Comparison of ENCODE assay signal across 8 mouse cellular contexts in genomic region chr12:113151661-113152271, GRCm38 (mm10). TPM values are rescaled to one million over a fixed set of nuclear protein-coding genes. Genes with fewer than 3 reads are reported as not detected.
DNase-seq lines count a peak whose midpoint lies in the region; ATAC-seq and TF ChIP-seq lines count a peak whose summit lies in the region.

No protein-coding gene starts in this region.

- H3K9me3 ChIP-seq in ES-Bruce4 (replicated peaks; ENCODE audit: control insufficient read depth, insufficient read depth, low read length, poor library complexity, severe bottlenecking), result no peaks in the 10 kb centered on the region
- no peaks in the 10 kb centered on the region for H3K9me3 ChIP-seq in lung, postnatal 0 days (ENCODE audit: low read length)

- intact Hi-C loops in heart, adult 2 months (cut with DNase I), result loop anchor here (5.0 kb wide), 1 partner anchor 324 kb away; the partner anchor contains the start of gene Cdca4

- no peaks in the 10 kb centered on the region for H3K36me3 ChIP-seq in ES-Bruce4 (ENCODE audit: control insufficient read depth, insufficient read depth, low read length, poor library complexity, severe bottlenecking)
- H3K36me3 ChIP-seq in heart, adult 2 months (ENCODE audit: control insufficient read depth, insufficient read depth, low read length), result no peaks in the 10 kb centered on the region; the same call in 1 of the 2 replicates
- no peaks in the 10 kb centered on the region for H3K36me3 ChIP-seq in kidney, adult 2 months (ENCODE audit: control insufficient read depth, insufficient read depth, low read length)
- H3K36me3 ChIP-seq in lung, postnatal 0 days (ENCODE audit: insufficient read depth, low read length), result no peaks in the 10 kb centered on the region
- H3K36me3 ChIP-seq in spleen, adult 2 months (ENCODE audit: control insufficient read depth, insufficient read depth, low read length), result peaks cover 2% of the 10 kb centered on the region; the same call in 1 of the 2 replicates

- no peak overlapping the region for H3K27ac ChIP-seq in ES-Bruce4 (ENCODE audit: insufficient read depth, low read length)
- no peak overlapping the region for H3K27ac ChIP-seq in cortical plate, adult 2 months (ENCODE audit: insufficient read depth, low read length)
- peak overlapping the region; percentile 79 for H3K27ac ChIP-seq in heart, adult 2 months
- H3K27ac ChIP-seq in kidney, adult 2 months (ENCODE audit: insufficient read depth, low read depth, low read length), result no peak overlapping the region
- peak overlapping the region; percentile 26; the same call in 1 of the 2 replicates for H3K27ac ChIP-seq in lung, postnatal 0 days (ENCODE audit: low read length)
- H3K27ac ChIP-seq in spleen, adult 2 months (ENCODE audit: insufficient read depth, low read length), result peak overlapping the region; percentile 66

- TF ChIP-seq POLR2A in ES-Bruce4 (IDR thresholded peaks at IDR 0.05; ENCODE audit: insufficient read depth, low read length), result peak; percentile 31
- no peak for TF ChIP-seq POLR2A in cortical plate, adult 2 months (IDR thresholded peaks at IDR 0.05; ENCODE audit: extremely low read depth, insufficient read depth, low read length)
- TF ChIP-seq POLR2A in heart, adult 2 months (IDR thresholded peaks at IDR 0.05; ENCODE audit: insufficient read depth, low read depth, low read length), result peak; percentile 96
- peak; percentile 10 for TF ChIP-seq POLR2A in kidney, adult 2 months (IDR thresholded peaks at IDR 0.05; ENCODE audit: low read depth, low read length)
- peak; percentile 79 for TF ChIP-seq POLR2A in spleen, adult 2 months (IDR thresholded peaks at IDR 0.05; ENCODE audit: low read depth, low read length)

- TF ChIP-seq EP300 in ES-Bruce4 (IDR thresholded peaks at IDR 0.05; ENCODE audit: insufficient read depth, low read depth, low read length), result no peak
- TF ChIP-seq EP300 in heart, adult 2 months (IDR thresholded peaks at IDR 0.05; ENCODE audit: insufficient read depth, low read depth, low read length), result 0 out of 2 replicates have a peak, but pooled peaks have one; percentile 8
- TF ChIP-seq EP300 in lung, postnatal 0 days (IDR thresholded peaks at IDR 0.05), result no peak

- peaks cover 7% of the 10 kb centered on the region for H3K4me1 ChIP-seq in ES-Bruce4 (ENCODE audit: control insufficient read depth, insufficient read depth, low read length)
- H3K4me1 ChIP-seq in cortical plate, adult 2 months (ENCODE audit: control insufficient read depth, insufficient read depth, low read length), result peaks cover 1% of the 10 kb centered on the region; the same call in 1 of the 2 replicates
- H3K4me1 ChIP-seq in heart, adult 2 months (ENCODE audit: control insufficient read depth, insufficient read depth, low read length), result peaks cover 35% of the 10 kb centered on the region
- H3K4me1 ChIP-seq in kidney, adult 2 months (ENCODE audit: control insufficient read depth, insufficient read depth, low read length), result peaks cover 17% of the 10 kb centered on the region
- H3K4me1 ChIP-seq in lung, postnatal 0 days (ENCODE audit: insufficient read depth, low read depth, low read length), result peaks cover 28% of the 10 kb centered on the region
- H3K4me1 ChIP-seq in spleen, adult 2 months (ENCODE audit: control insufficient read depth, insufficient read depth, insufficient read length), result peaks cover 42% of the 10 kb centered on the region; the same call in 1 of the 2 replicates

- DNase-seq in heart, adult 2 months, result peak; percentile 84 to 86
- peak; percentile 55 for DNase-seq in kidney, adult 2 months
- peak; percentile 60 for DNase-seq in lung, postnatal 0 days (ENCODE audit: low spot score)
- peak in 1 of 2 experiments; percentile 77 for DNase-seq in spleen, adult 2 months (ENCODE audit: low read depth in 1 of 2, low spot score in 2 of 2)
- no peak for DNase-seq in right cerebral cortex, postnatal 4 days
- no peak for DNase-seq in right cerebral cortex, postnatal 25 days

- H3K4me2 ChIP-seq in lung, postnatal 0 days (replicated peaks; ENCODE audit: low read depth, low read length), result peak overlapping the region; percentile 79

- H3K79me2 ChIP-seq in heart, adult 2 months (replicated peaks; ENCODE audit: control insufficient read depth, insufficient read depth, low read length), result no peaks in the 10 kb centered on the region; the same call in 1 of the 2 replicates

- H3K27me3 ChIP-seq in ES-Bruce4 (ENCODE audit: control insufficient read depth, insufficient read depth, low read length, poor library complexity, severe bottlenecking), result no peaks in the 10 kb centered on the region
- no peaks in the 10 kb centered on the region for H3K27me3 ChIP-seq in heart, adult 2 months (ENCODE audit: control insufficient read depth, insufficient read depth, low read length)
- no peaks in the 10 kb centered on the region for H3K27me3 ChIP-seq in kidney, adult 2 months (replicated peaks; ENCODE audit: control insufficient read depth, insufficient read depth, low read length)
- H3K27me3 ChIP-seq in lung, postnatal 0 days (replicated peaks; ENCODE audit: insufficient read depth, low read length), result no peaks in the 10 kb centered on the region
- H3K27me3 ChIP-seq in spleen, adult 2 months (ENCODE audit: control insufficient read depth, insufficient read depth, low read length), result no peaks in the 10 kb centered on the region

- no peak for ATAC-seq in lung, postnatal 0 days

- WGBS in heart, adult 2 months, result under 1% methylated on average over 36 of the region's 36 CpGs
- WGBS in kidney, adult 2 months, result 3% methylated on average over 36 of the region's 36 CpGs
- under 1% methylated on average over 34 of the region's 36 CpGs for WGBS in lung, postnatal 0 days
- under 1% methylated on average over 36 of the region's 36 CpGs for WGBS in spleen, adult 2 months

- TF ChIP-seq CTCF in ES-Bruce4 (IDR thresholded peaks at IDR 0.05; ENCODE audit: low read depth, low read length), result no peak
- no peak for TF ChIP-seq CTCF in cortical plate, adult 2 months (IDR thresholded peaks at IDR 0.05; ENCODE audit: extremely low read depth, insufficient read depth, low read length)
- TF ChIP-seq CTCF in heart, adult 2 months (IDR thresholded peaks at IDR 0.05), result no peak
- no peak for TF ChIP-seq CTCF in kidney, adult 2 months (conservative IDR thresholded peaks at IDR 0.05; ENCODE audit: insufficient read depth, insufficient read length, low read depth, low read length)
- no peak for TF ChIP-seq CTCF in lung, postnatal 0 days (IDR thresholded peaks at IDR 0.05)
- TF ChIP-seq CTCF in spleen, adult 2 months (IDR thresholded peaks at IDR 0.05; ENCODE audit: extremely low read depth, insufficient read depth, insufficient read length, insufficient replicate concordance), result no peak

- peak overlapping the region; percentile 55 for H3K9ac ChIP-seq in ES-Bruce4 (ENCODE audit: low read depth, poor library complexity, severe bottlenecking)
- peak overlapping the region; percentile 89 for H3K9ac ChIP-seq in heart, adult 2 months (ENCODE audit: low read depth, low read length)
- peak overlapping the region; percentile 40 for H3K9ac ChIP-seq in lung, postnatal 0 days (replicated peaks; ENCODE audit: low read depth)

- H3K4me3 ChIP-seq in ES-Bruce4 (ENCODE audit: low read depth, low read length), result peak overlapping the region; percentile 96
- peak overlapping the region; percentile 38 for H3K4me3 ChIP-seq in cortical plate, adult 2 months (ENCODE audit: insufficient read depth, low read length)
- peak overlapping the region; percentile 52 for H3K4me3 ChIP-seq in heart, adult 2 months
- H3K4me3 ChIP-seq in kidney, adult 2 months (ENCODE audit: insufficient read depth, low read depth, low read length), result peak overlapping the region; percentile 53
- H3K4me3 ChIP-seq in lung, postnatal 0 days (ENCODE audit: low read depth, low read length), result peak overlapping the region; percentile 50
- peak overlapping the region; percentile 60 for H3K4me3 ChIP-seq in spleen, adult 2 months (ENCODE audit: extremely low read depth, insufficient read depth, insufficient read length)

RNA-seq across cellular contexts. Expression of gene Tedc1, which starts 4.5 kb away (rescaled TPM):
- 24.5 and 38.2 TPM in 2 replicates for polyA plus RNA-seq in ES-Bruce4 (2011; ENCODE audit: insufficient read depth, insufficient read length, low read depth, missing spikeins)
- 1.0 and 2.0 TPM in 2 replicates for polyA plus RNA-seq in cortical plate, adult 2 months (2012; rRNA removed)
- under 1 TPM; 0.34 to 0.52 TPM for total RNA-seq in heart, adult 2 months (2021)
- 0.45 and 0.67 TPM in 2 replicates for polyA plus RNA-seq in heart, adult 2 months (2012; rRNA removed)
- 1.0 and 1.3 TPM in 2 replicates for polyA plus RNA-seq in kidney, adult 2 months (2012; rRNA removed)
- polyA plus RNA-seq in lung, postnatal 0 days (2015; fragmentation: Nextera tagmentation; extraction: Ambion mirVana), result 2.5 and 2.6 TPM in 2 replicates
- polyA plus RNA-seq in spleen, adult 2 months (2012; rRNA removed), result 16.8 and 23.2 TPM in 2 replicates

RNA-seq across cellular contexts. Expression of gene Crip1, which starts 5.7 kb away (rescaled TPM):
- 78.5 and 79.5 TPM in 2 replicates for polyA plus RNA-seq in ES-Bruce4 (2011; ENCODE audit: insufficient read depth, insufficient read length, low read depth, missing spikeins)
- 67.6 and 70.7 TPM in 2 replicates for polyA plus RNA-seq in cortical plate, adult 2 months (2012; rRNA removed)
- total RNA-seq in heart, adult 2 months (2021), result 100 to 1,000 TPM; 194 to 200 TPM
- polyA plus RNA-seq in heart, adult 2 months (2012; rRNA removed), result 429 and 531 TPM in 2 replicates
- polyA plus RNA-seq in kidney, adult 2 months (2012; rRNA removed), result 195 and 229 TPM in 2 replicates
- 1,321 and 1,744 TPM in 2 replicates for polyA plus RNA-seq in lung, postnatal 0 days (2015; fragmentation: Nextera tagmentation; extraction: Ambion mirVana)
- polyA plus RNA-seq in spleen, adult 2 months (2012; rRNA removed), result 414 and 544 TPM in 2 replicates

RNA-seq across cellular contexts. Expression of gene Crip2, which starts 11.7 kb away (rescaled TPM):
- 87.1 and 96.6 TPM in 2 replicates for polyA plus RNA-seq in ES-Bruce4 (2011; ENCODE audit: insufficient read depth, insufficient read length, low read depth, missing spikeins)
- 263 and 281 TPM in 2 replicates for polyA plus RNA-seq in cortical plate, adult 2 months (2012; rRNA removed)
- 1,000 to 10,000 TPM; 1,390 to 1,660 TPM for total RNA-seq in heart, adult 2 months (2021)
- polyA plus RNA-seq in heart, adult 2 months (2012; rRNA removed), result 3,159 and 3,188 TPM in 2 replicates
- 221 and 233 TPM in 2 replicates for polyA plus RNA-seq in kidney, adult 2 months (2012; rRNA removed)
- polyA plus RNA-seq in lung, postnatal 0 days (2015; fragmentation: Nextera tagmentation; extraction: Ambion mirVana), result 1,357 and 1,498 TPM in 2 replicates
- 137 and 141 TPM in 2 replicates for polyA plus RNA-seq in spleen, adult 2 months (2012; rRNA removed)

RNA-seq across cellular contexts. Expression of gene Tmem121, which starts 34.0 kb away (rescaled TPM):
- polyA plus RNA-seq in ES-Bruce4 (2011; ENCODE audit: insufficient read depth, insufficient read length, low read depth, missing spikeins), result 4.8 and 5.2 TPM in 2 replicates
- 40.1 and 40.7 TPM in 2 replicates for polyA plus RNA-seq in cortical plate, adult 2 months (2012; rRNA removed)
- under 1 TPM in 1 of 2 experiments, not detected in 1; 0.18 TPM for total RNA-seq in heart, adult 2 months (2021)
- polyA plus RNA-seq in heart, adult 2 months (2012; rRNA removed), result 0.41 TPM in 1 of 2 replicates, not detected in the other
- polyA plus RNA-seq in kidney, adult 2 months (2012; rRNA removed), result 0.27 and 0.41 TPM in 2 replicates
- polyA plus RNA-seq in lung, postnatal 0 days (2015; fragmentation: Nextera tagmentation; extraction: Ambion mirVana), result 1.2 TPM in 2 replicates
- polyA plus RNA-seq in spleen, adult 2 months (2012; rRNA removed), result 1.7 and 2.1 TPM in 2 replicates

RNA-seq across cellular contexts. Expression of gene Mta1, which starts 53.7 kb away (rescaled TPM):
- polyA plus RNA-seq in ES-Bruce4 (2011; ENCODE audit: insufficient read depth, insufficient read length, low read depth, missing spikeins), result 100 and 108 TPM in 2 replicates
- 68.4 and 68.7 TPM in 2 replicates for polyA plus RNA-seq in cortical plate, adult 2 months (2012; rRNA removed)
- total RNA-seq in heart, adult 2 months (2021), result 10 to 100 TPM; 44.8 to 54.8 TPM
- polyA plus RNA-seq in heart, adult 2 months (2012; rRNA removed), result 35.4 and 42.4 TPM in 2 replicates
- polyA plus RNA-seq in kidney, adult 2 months (2012; rRNA removed), result 39.0 and 44.4 TPM in 2 replicates
- 10.5 and 12.2 TPM in 2 replicates for polyA plus RNA-seq in lung, postnatal 0 days (2015; fragmentation: Nextera tagmentation; extraction: Ambion mirVana)
- polyA plus RNA-seq in spleen, adult 2 months (2012; rRNA removed), result 55.6 and 77.7 TPM in 2 replicates

Comparison
In these comparisons a context has a peak if more than half of its experiments do, and no peak if none do; other contexts are left out.
1. H3K27ac ChIP-seq: peak in heart, adult 2 months (single experiment), lung, postnatal 0 days (single experiment) and spleen, adult 2 months (single experiment); none in ES-Bruce4 (single experiment), cortical plate, adult 2 months (single experiment) and kidney, adult 2 months (single experiment).
2. H3K4me3 ChIP-seq: peak in every context shown above with its lines; median percentile 96 in ES-Bruce4; 60 in spleen, adult 2 months; 53 in kidney, adult 2 months; 52 in heart, adult 2 months; 50 in lung, postnatal 0 days; 38 in cortical plate, adult 2 months.
3. DNase-seq: peak in heart, adult 2 months (2 of 2), kidney, adult 2 months (single experiment) and lung, postnatal 0 days (single experiment); none in right cerebral cortex, postnatal 4 days (single experiment) and right cerebral cortex, postnatal 25 days (single experiment).
4. Peak in every context shown above with its lines, with median percentiles within 50 percentile points of each other: H3K9ac ChIP-seq.